Mouse (Mus musculus) c-Kit-positive CD71-positive TER-119-negative erythroid progenitor cells, embryonic 14.5 days (primary cell): ENCODE measurements around the gene Ssxb10.
"Not testable (repeated sequence)": the region's sequence is repeated elsewhere in the genome, so short reads cannot be mapped to it uniquely, and the experiment has no call there.

Experiments
- DNase-seq: peaks from one replicate; pipeline ENCODE4 v3.0.0-alpha.2; 2013; ENCODE audit warnings: low read depth

The Ssxb10 gene

DNA sequence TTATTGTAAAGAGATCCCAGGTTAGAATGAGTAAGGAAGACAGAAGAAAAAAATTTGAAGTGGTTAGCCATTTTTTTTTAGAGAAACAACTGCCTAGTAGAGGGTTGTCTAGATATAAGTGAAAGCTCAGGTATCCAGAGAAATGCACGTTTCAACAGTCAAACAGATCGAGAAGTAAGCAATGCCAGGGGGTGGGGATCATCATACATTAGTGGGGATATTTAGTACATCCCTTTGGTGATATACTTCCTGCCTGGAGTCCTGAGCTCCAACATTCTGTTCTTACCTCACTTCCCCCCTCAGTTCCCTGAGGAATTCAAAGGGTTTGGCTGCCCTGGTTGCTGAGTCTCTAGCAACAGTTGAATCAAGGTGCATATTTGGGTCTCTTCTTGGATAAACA lies at the start of gene Ssxb10:
Gene Ssxb10, plus strand, starts transcription at position 301 of the 400 bp plus-strand sequence.
- no peak for DNase-seq

DNA sequence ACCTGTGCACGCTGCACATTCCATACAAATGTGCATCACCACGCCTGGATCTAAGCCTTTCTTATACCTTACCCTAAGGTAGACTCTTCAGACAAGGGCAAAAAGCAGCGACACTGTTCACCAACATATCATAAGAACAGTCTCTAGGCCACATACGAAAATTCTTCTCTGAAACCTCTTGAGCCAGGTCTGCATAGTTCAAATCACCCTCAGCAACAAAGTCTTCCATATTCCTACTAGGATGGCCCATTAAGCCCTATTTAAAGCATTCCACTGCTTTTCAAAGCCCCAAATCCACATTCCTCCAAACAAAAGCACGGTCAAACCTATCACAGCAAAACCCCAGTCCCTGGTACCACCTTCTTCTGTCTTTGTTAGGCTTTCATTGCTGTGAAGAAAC lies 38.6 kb upstream of the Ssxb10 start:
- no peak for DNase-seq

DNA sequence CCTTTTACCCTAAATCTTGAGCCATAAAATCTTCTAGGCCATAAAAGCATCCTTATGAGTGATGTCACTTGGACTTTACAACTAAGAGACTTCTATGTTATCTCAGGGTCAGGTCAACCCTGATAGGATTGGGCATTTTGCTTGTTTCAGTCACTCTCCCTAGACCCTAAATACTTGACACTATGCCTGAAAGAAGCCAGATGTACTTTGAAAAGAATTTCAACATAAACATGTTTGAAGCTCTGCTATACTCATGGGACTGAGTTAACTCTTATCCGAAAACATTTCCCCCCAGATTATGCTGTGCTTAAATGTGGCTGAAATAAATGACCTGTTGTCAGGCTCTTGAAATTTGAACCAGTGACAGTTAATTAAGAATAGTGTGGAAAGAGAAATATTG lies 17.9 kb upstream of the Ssxb10 start:
- no peak for DNase-seq

DNA sequence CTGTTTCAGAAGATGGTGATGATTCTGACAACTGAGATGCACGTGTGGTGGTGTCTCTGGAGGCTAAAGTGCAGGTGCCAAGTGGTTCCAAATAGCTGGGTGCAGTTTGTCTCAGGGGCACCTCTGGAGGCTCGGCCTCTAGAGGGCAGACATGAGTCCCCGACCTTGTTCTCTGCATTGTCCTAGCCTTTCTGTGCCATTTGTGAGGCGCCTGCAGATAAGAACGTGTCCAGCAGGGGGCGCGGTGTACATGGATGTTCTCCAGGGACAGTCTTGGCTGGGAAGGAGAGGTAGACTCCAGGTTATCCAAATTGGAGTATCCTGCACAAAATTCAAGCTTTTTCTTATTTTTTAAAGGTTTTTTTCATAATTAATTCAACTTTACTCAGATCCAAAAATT lies 12.3 kb upstream of the Ssxb10 start:
- peak; percentile 57 for DNase-seq

DNA sequence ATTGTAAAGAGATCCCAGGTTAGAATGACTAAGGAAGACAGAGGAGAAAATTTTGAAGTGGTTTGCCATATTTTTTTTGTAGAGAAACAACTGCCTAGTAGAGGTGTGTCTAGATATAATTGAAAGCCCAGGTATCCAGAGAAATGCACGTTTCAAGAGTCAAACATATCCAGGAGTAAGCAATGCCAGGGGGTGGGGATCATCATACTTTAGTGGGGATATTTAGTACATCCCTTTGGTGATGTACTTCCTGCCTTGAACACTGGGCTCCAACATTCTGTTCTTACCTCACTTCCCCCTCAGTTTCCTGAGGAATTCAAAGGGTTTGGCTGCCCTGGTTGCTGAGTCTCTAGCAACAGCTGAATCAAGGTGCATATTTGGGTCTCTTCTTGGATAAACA lies 39.5 kb downstream of the Ssxb10 start, which contains the start of gene Ssxb9:
Gene Ssxb9, plus strand, starts transcription at position 301 of the 400 bp plus-strand sequence.
- not testable (repeated sequence) for DNase-seq
